ENCODE assay signal across 8 mouse cellular contexts in genomic region chr2:119436988-119437387, GRCm38 (mm10). TPM values are rescaled to one million over a fixed set of nuclear protein-coding genes. Genes with fewer than 3 reads are reported as not detected.
DNase-seq lines count a peak whose midpoint lies in the region; ATAC-seq and TF ChIP-seq lines count a peak whose summit lies in the region.

No protein-coding gene starts in this region.

- H3K4me1 ChIP-seq in hindbrain, embryonic 11.5 days (replicated peaks; ENCODE audit: control insufficient read depth, insufficient read depth, low read length), result no peaks in the 10 kb centered on the region
- no peaks in the 10 kb centered on the region for H3K4me1 ChIP-seq in hindbrain, embryonic 12.5 days
- H3K4me1 ChIP-seq in bone marrow, adult 2 months (ENCODE audit: control insufficient read depth, insufficient read depth, low read length), result no peaks in the 10 kb centered on the region

- peak; percentile 28 for TF ChIP-seq CTCF in bone marrow, adult 2 months (IDR thresholded peaks at IDR 0.05; ENCODE audit: control insufficient read depth, insufficient read depth, low read length)

- H3K27me3 ChIP-seq in hindbrain, embryonic 11.5 days (ENCODE audit: control insufficient read depth, insufficient read depth, low read length), result no peaks in the 10 kb centered on the region
- no peaks in the 10 kb centered on the region for H3K27me3 ChIP-seq in hindbrain, embryonic 12.5 days

- no peaks in the 10 kb centered on the region for H3K36me3 ChIP-seq in hindbrain, embryonic 11.5 days (ENCODE audit: control insufficient read depth, insufficient read depth, low read length)
- H3K36me3 ChIP-seq in hindbrain, embryonic 12.5 days, result peaks cover 40% of the 10 kb centered on the region

- H3K27ac ChIP-seq in hindbrain, embryonic 11.5 days (ENCODE audit: low read depth, low read length), result no peak overlapping the region
- H3K27ac ChIP-seq in hindbrain, embryonic 12.5 days, result no peak overlapping the region
- no peak overlapping the region for H3K27ac ChIP-seq in bone marrow, adult 2 months (ENCODE audit: control insufficient read depth, insufficient read depth, low read depth, low read length, poor library complexity)

- no peak for TF ChIP-seq POLR2A in bone marrow, adult 2 months (IDR thresholded peaks at IDR 0.05; ENCODE audit: borderline replicate concordance, control insufficient read depth, low read depth, low read length)

- H3K4me3 ChIP-seq in hindbrain, embryonic 11.5 days (ENCODE audit: low read depth, low read length), result no peak overlapping the region
- no peak overlapping the region for H3K4me3 ChIP-seq in hindbrain, embryonic 12.5 days
- no peak overlapping the region for H3K4me3 ChIP-seq in bone marrow, adult 2 months (replicated peaks; ENCODE audit: control insufficient read depth, low read depth, low read length)

- H3K4me2 ChIP-seq in hindbrain, embryonic 11.5 days (replicated peaks; ENCODE audit: low read depth, low read length), result no peak overlapping the region
- no peak overlapping the region for H3K4me2 ChIP-seq in hindbrain, embryonic 12.5 days (replicated peaks)

- no peak for ATAC-seq in hindbrain, embryonic 11.5 days (ENCODE audit: low FRiP score)
- ATAC-seq in hindbrain, embryonic 12.5 days (ENCODE audit: low FRiP score), result no peak
- peak; percentile 90 for ATAC-seq in erythroid progenitor cell, adult 5-6 weeks (replicated peaks; ENCODE audit: low FRiP score, poor library complexity, severe bottlenecking)

- peak; percentile 63 for DNase-seq in hindbrain, embryonic 11.5 days (ENCODE audit: low spot score)
- peak; percentile 31 to 52 for DNase-seq in CD8-positive naive resting alpha-beta T cell, adult 2 months (ENCODE audit: low read depth in 2 of 2, low spot score in 2 of 2)
- peak; percentile 40 for DNase-seq in layer of hippocampus, adult 9-10 months (ENCODE audit: low spot score)
- peak; percentile 81 for DNase-seq in naive thymus-derived CD4-positive, alpha-beta T cell, adult 2 months (ENCODE audit: low read depth)
- peak; percentile 29 to 41 for DNase-seq in thymus, postnatal 36 days

- no peaks in the 10 kb centered on the region for H3K9me3 ChIP-seq in hindbrain, embryonic 11.5 days (ENCODE audit: control insufficient read depth, low read length)
- no peaks in the 10 kb centered on the region for H3K9me3 ChIP-seq in hindbrain, embryonic 12.5 days (replicated peaks)

- WGBS in hindbrain, embryonic 11.5 days, result 98% methylated on average over 1 of the region's 1 CpGs
- WGBS in hindbrain, embryonic 12.5 days, result 91% methylated on average over 1 of the region's 1 CpGs
- WGBS in bone marrow, adult 2 months, result 79% methylated on average over 1 of the region's 1 CpGs

- H3K9ac ChIP-seq in hindbrain, embryonic 11.5 days (ENCODE audit: low read depth, low read length), result no peak overlapping the region
- H3K9ac ChIP-seq in hindbrain, embryonic 12.5 days, result no peak overlapping the region

RNA-seq across cellular contexts. Expression of gene Ino80, which starts 40.5 kb away (rescaled TPM):
- polyA plus RNA-seq in hindbrain, embryonic 11.5 days (2014; fragmentation: Nextera tagmentation; extraction: Ambion mirVana), result 3.7 and 5.6 TPM in 2 replicates
- polyA plus RNA-seq in hindbrain, embryonic 12.5 days (2016; fragmentation: Nextera tagmentation; extraction: Ambion mirVana), result 4.1 TPM in 2 replicates
- 7.9 and 9.9 TPM in 2 replicates for polyA plus RNA-seq in bone marrow, adult 2 months (2011; ENCODE audit: insufficient read depth, insufficient read length, low replicate concordance, missing spikeins)
- 10.9 and 11.9 TPM in 2 replicates for total RNA-seq in erythroid progenitor cell, adult 5-6 weeks (2015; ENCODE audit: low replicate concordance)
- 10.0 and 11.1 TPM in 2 replicates for total RNA-seq in erythroid progenitor cell, adult 5-6 weeks (2017; ENCODE audit: low replicate concordance)
